Mouse (Mus musculus) stomach, embryonic 15.5 days (tissue): ENCODE data around the gene Sec24b. TPM values are rescaled to one million over a fixed set of nuclear protein-coding genes. Genes with fewer than 3 reads are reported as not detected.

ENCODE experiments used
- ATAC-seq: fragments of 200-750 bp; cut with Nextera tagmentation; 2 replicates; pipeline ENCODE4 v1.8.0; 2017; ENCODE audit warnings: low read depth, moderate number of reproducible peaks, moderate TSS enrichment; ENCODE audit not compliant: insufficient read depth, low FRiP score
- H3K27ac ChIP-seq: fragments of 300-500 bp; sonication (generic); 2 replicates; pipeline ENCODE4 v1.5.1; 2015; ENCODE audit warnings: mild to moderate bottlenecking, inconsistent platforms
- H3K27me3 ChIP-seq: fragments of 300-500 bp; sonication (generic); replicated peaks from 2 replicates; pipeline ENCODE4 v1.6.1; 2015; ENCODE audit warnings: inconsistent platforms
- H3K36me3 ChIP-seq: fragments of 300-500 bp; sonication (generic); 2 replicates; pipeline ENCODE4 v1.6.1; 2015; ENCODE audit warnings: inconsistent platforms
- H3K4me1 ChIP-seq: fragments of 300-500 bp; sonication (generic); 2 replicates; pipeline ENCODE4 v1.6.1; 2015; ENCODE audit warnings: inconsistent platforms
- H3K4me2 ChIP-seq: fragments of 300-500 bp; sonication (generic); 2 replicates; pipeline ENCODE4 v1.6.1; 2015; ENCODE audit warnings: mild to moderate bottlenecking, inconsistent platforms
- H3K4me3 ChIP-seq: fragments of 300-500 bp; sonication (generic); replicated peaks from 2 replicates; pipeline ENCODE4 v1.5.1; 2015; ENCODE audit warnings: inconsistent platforms
- H3K9ac ChIP-seq: fragments of 300-500 bp; sonication (generic); 2 replicates; pipeline ENCODE4 v1.6.1; 2015; ENCODE audit warnings: inconsistent platforms
- H3K9me3 ChIP-seq: fragments of 300-500 bp; sonication (generic); 2 replicates; pipeline ENCODE4 v1.6.1; 2016; ENCODE audit warnings: inconsistent platforms
- WGBS: fragments of 180-500 bp; shearing (Covaris S2); methylation state at CpG from one replicate; pipeline ENCODE4 v1.1.7; 2015; 5-methylcytosine and 5-hydroxymethylcytosine counted together
- polyA plus RNA-seq: library from polyadenylated mRNA; unstranded; fragments of >200 nt; fragmentation: Nextera tagmentation; extraction: Ambion mirVana; gene quantifications from 2 replicates; pipeline ENCODE4 v1.2.1, GENCODE M21; 2015

Gene Sec24b
- polyA plus RNA-seq, 1 experiment from 2014 or later: 24.9 TPM

GRCm38 (mm10) chr3:129969432-129970395 lies 91.6 kb downstream of the Sec24b start, which contains the start of gene Mcub:
TSS of gene Mcub (minus strand) at chr3:129970206.
- Histone ChIP-seq H3K27me3 (peaks cover 7% of the 10 kb centered on the region; the same call in 1 of the 2 replicates), H3K27ac (no peak within 1 kb of the TSS), H3K4me2 (peak within 1 kb of the TSS; percentile 100), H3K4me1 (peaks cover 18% of the 10 kb centered on the region), H3K4me3 (peak within 1 kb of the TSS; percentile 57), H3K9me3 (no peaks in the 10 kb centered on the region), H3K36me3 (no peaks in the 10 kb centered on the region), H3K9ac (peak within 1 kb of the TSS; percentile 44)
- ATAC-seq: peak; percentile 83; the same call in 1 of the 2 replicates
- WGBS: under 1% methylated on average over 63 of the region's 63 CpGs

- Histone ChIP-seq H3K36me3 (no peaks in the 10 kb centered on the region), H3K27ac (no peak overlapping the region), H3K9me3 (no peaks in the 10 kb centered on the region), H3K4me2 (peak overlapping the region; percentile 100), H3K4me3 (peak overlapping the region; percentile 57), H3K4me1 (peaks cover 18% of the 10 kb centered on the region), H3K9ac (no peak overlapping the region), H3K27me3 (peaks cover 7% of the 10 kb centered on the region; the same call in 1 of the 2 replicates)
- 41% methylated on average over 10 of the region's 10 CpGs for WGBS
- ATAC-seq: no peak
Observed at GRCm38 (mm10) chr3:129969031-129969430, 92.3 kb downstream of the Sec24b start.

GRCm38 (mm10) chr3:129967874-129968273 lies 93.5 kb downstream of the Sec24b start:
- H3K9ac ChIP-seq: no peak overlapping the region
- no peak overlapping the region for H3K4me3 ChIP-seq
- ATAC-seq: no peak
- H3K4me1 ChIP-seq: peaks cover 18% of the 10 kb centered on the region
- no peak overlapping the region for H3K27ac ChIP-seq
- no peaks in the 10 kb centered on the region for H3K36me3 ChIP-seq
- H3K27me3 ChIP-seq: peaks cover 7% of the 10 kb centered on the region; the same call in 1 of the 2 replicates
- 67% methylated on average over 9 of the region's 9 CpGs for whole genome bisulfite sequencing
- H3K4me2 ChIP-seq: no peak overlapping the region
- no peaks in the 10 kb centered on the region for H3K9me3 ChIP-seq

- H3K4me3 ChIP-seq: no peak overlapping the region
- 82% methylated on average over 8 of the region's 8 CpGs for WGBS
Observed at GRCm38 (mm10) chr3:129964681-129965080, 96.7 kb downstream of the Sec24b start.

GRCm38 (mm10) chr3:129962533-129962932 lies 98.8 kb downstream of the Sec24b start:
- Histone ChIP-seq H3K27me3 (no peaks in the 10 kb centered on the region), H3K27ac (no peak overlapping the region), H3K4me2 (no peak overlapping the region), H3K9me3 (no peaks in the 10 kb centered on the region), H3K4me1 (no peaks in the 10 kb centered on the region), H3K36me3 (no peaks in the 10 kb centered on the region), H3K9ac (no peak overlapping the region), H3K4me3 (no peak overlapping the region)
- 60% methylated on average over 8 of the region's 8 CpGs for WGBS
- ATAC-seq: no peak

More at GRCm38 (mm10) chr3:129964681-129965080, 96.7 kb downstream of the Sec24b start:
- ATAC-seq: no peak
- no peak overlapping the region for H3K27ac ChIP-seq
- H3K9ac ChIP-seq: no peak overlapping the region
- H3K9me3 ChIP-seq: no peaks in the 10 kb centered on the region
- no peak overlapping the region for H3K4me2 ChIP-seq
- no peaks in the 10 kb centered on the region for H3K36me3 ChIP-seq
- H3K27me3 ChIP-seq: peaks cover 6% of the 10 kb centered on the region; the same call in 1 of the 2 replicates
- 0 out of 2 replicates have a peak, but pooled peaks cover 4% of the 10 kb centered on the region for H3K4me1 ChIP-seq

- ATAC-seq: no peak
- H3K27me3 ChIP-seq: no peaks in the 10 kb centered on the region
- H3K9me3 ChIP-seq: no peaks in the 10 kb centered on the region
- no peaks in the 10 kb centered on the region for H3K4me1 ChIP-seq
- WGBS: 84% methylated on average over 4 of the region's 4 CpGs
- no peaks in the 10 kb centered on the region for H3K36me3 ChIP-seq
- H3K27ac ChIP-seq: no peak overlapping the region
- H3K4me3 ChIP-seq: no peak overlapping the region
- no peak overlapping the region for H3K9ac ChIP-seq
- no peak overlapping the region for H3K4me2 ChIP-seq
Observed at GRCm38 (mm10) chr3:129953296-129953695, 108.1 kb downstream of the Sec24b start.

- H3K4me1 ChIP-seq: no peaks in the 10 kb centered on the region
- H3K9ac ChIP-seq: no peak overlapping the region
- no peaks in the 10 kb centered on the region for H3K36me3 ChIP-seq
- no peak overlapping the region for H3K4me2 ChIP-seq
- ATAC-seq: no peak
- WGBS: 82% methylated on average over 5 of the region's 5 CpGs
- no peak overlapping the region for H3K4me3 ChIP-seq
- no peak overlapping the region for H3K27ac ChIP-seq
- no peaks in the 10 kb centered on the region for H3K27me3 ChIP-seq
- H3K9me3 ChIP-seq: no peaks in the 10 kb centered on the region
Observed at GRCm38 (mm10) chr3:129949158-129949773, 112.1 kb downstream of the Sec24b start.

- Histone ChIP-seq H3K27me3 (no peaks in the 10 kb centered on the region), H3K27ac (no peak overlapping the region), H3K9ac (no peak overlapping the region), H3K36me3 (no peaks in the 10 kb centered on the region), H3K4me2 (no peak overlapping the region), H3K4me3 (no peak overlapping the region), H3K4me1 (no peaks in the 10 kb centered on the region), H3K9me3 (no peaks in the 10 kb centered on the region)
- 79% methylated on average over 5 of the region's 5 CpGs for WGBS
- ATAC-seq: no peak
Observed at GRCm38 (mm10) chr3:129948359-129948758, 113.0 kb downstream of the Sec24b start.

GRCm38 (mm10) chr3:129946217-129946914 lies 115.0 kb downstream of the Sec24b start:
- Histone ChIP-seq H3K4me2 (no peak overlapping the region), H3K4me3 (no peak overlapping the region), H3K36me3 (no peaks in the 10 kb centered on the region), H3K27me3 (no peaks in the 10 kb centered on the region), H3K4me1 (no peaks in the 10 kb centered on the region), H3K27ac (no peak overlapping the region), H3K9ac (no peak overlapping the region), H3K9me3 (no peaks in the 10 kb centered on the region)
- 43% methylated on average over 5 of the region's 5 CpGs for WGBS
- no peak for ATAC-seq

- Histone ChIP-seq H3K9ac (no peak overlapping the region), H3K4me1 (no peaks in the 10 kb centered on the region), H3K4me3 (no peak overlapping the region), H3K27ac (no peak overlapping the region), H3K9me3 (no peaks in the 10 kb centered on the region), H3K4me2 (no peak overlapping the region), H3K36me3 (no peaks in the 10 kb centered on the region), H3K27me3 (no peaks in the 10 kb centered on the region)
- no peak for ATAC-seq
- WGBS: 57% methylated on average over 4 of the region's 4 CpGs
Observed at GRCm38 (mm10) chr3:129943813-129944212, 117.5 kb downstream of the Sec24b start.

- Histone ChIP-seq H3K27ac (no peak overlapping the region), H3K4me1 (no peaks in the 10 kb centered on the region), H3K4me3 (no peak overlapping the region), H3K4me2 (no peak overlapping the region), H3K36me3 (no peaks in the 10 kb centered on the region), H3K27me3 (no peaks in the 10 kb centered on the region), H3K9me3 (no peaks in the 10 kb centered on the region), H3K9ac (no peak overlapping the region)
- 90% methylated on average over 1 of the region's 1 CpGs for WGBS
- no peak for ATAC-seq
Observed at GRCm38 (mm10) chr3:129941291-129941690, 120.1 kb downstream of the Sec24b start.
